Mouse (Mus musculus) neural tube, embryonic 15.5 days (tissue): ENCODE data around the gene Ptrhd1. TPM values are rescaled to one million over a fixed set of nuclear protein-coding genes. Genes with fewer than 3 reads are reported as not detected.

Source experiments
- ATAC-seq: fragments of 200-750 bp; cut with Nextera tagmentation; 2 replicates; pipeline ENCODE4 v1.8.0; 2017; ENCODE audit warnings: mild to moderate bottlenecking, moderate TSS enrichment, moderate library complexity; ENCODE audit not compliant: low FRiP score
- H3K27ac ChIP-seq: fragments of 300-500 bp; sonication (generic); replicated peaks from 2 replicates; pipeline ENCODE4 v1.5.1; 2015; ENCODE audit warnings: mild to moderate bottlenecking, inconsistent platforms
- H3K27me3 ChIP-seq: fragments of 300-500 bp; sonication (generic); replicated peaks from 2 replicates; pipeline ENCODE4 v1.6.1; 2015; ENCODE audit warnings: inconsistent platforms
- H3K36me3 ChIP-seq: fragments of 300-500 bp; sonication (generic); 2 replicates; pipeline ENCODE4 v1.6.1; 2015; ENCODE audit warnings: inconsistent platforms
- H3K4me1 ChIP-seq: fragments of 300-500 bp; sonication (generic); 2 replicates; pipeline ENCODE4 v1.6.1; 2015; ENCODE audit warnings: inconsistent platforms
- H3K4me2 ChIP-seq: fragments of 300-500 bp; sonication (generic); 2 replicates; pipeline ENCODE4 v1.6.1; 2015; ENCODE audit warnings: inconsistent platforms, mild to moderate bottlenecking, moderate library complexity
- H3K4me3 ChIP-seq: fragments of 300-500 bp; sonication (generic); replicated peaks from 2 replicates; pipeline ENCODE4 v1.5.1; 2015; ENCODE audit warnings: mild to moderate bottlenecking, inconsistent platforms
- H3K9ac ChIP-seq: fragments of 300-500 bp; sonication (generic); replicated peaks from 2 replicates; pipeline ENCODE4 v1.6.1; 2015; ENCODE audit warnings: mild to moderate bottlenecking, inconsistent platforms
- H3K9me3 ChIP-seq: fragments of 300-500 bp; sonication (generic); replicated peaks from 2 replicates; pipeline ENCODE4 v1.6.1; 2016; ENCODE audit warnings: inconsistent platforms
- WGBS: fragments of 180-500 bp; shearing (Covaris S2); methylation state at CpG from one replicate; pipeline ENCODE4 v1.1.7; 2015; ENCODE audit warnings: mixed read lengths; 5-methylcytosine and 5-hydroxymethylcytosine counted together
- polyA plus RNA-seq: library from polyadenylated mRNA; unstranded; fragments of >200 nt; fragmentation: Nextera tagmentation; extraction: Ambion mirVana; gene quantifications from 2 replicates; pipeline ENCODE4 v1.2.1, GENCODE M21; 2015

Gene Ptrhd1
- 6.2 and 6.7 TPM in 2 replicates for polyA plus RNA-seq

- no peaks in the 10 kb centered on the region for H3K27me3 ChIP-seq
- ATAC-seq, result peak; percentile 99
- WGBS, result under 1% methylated on average over 50 of the region's 50 CpGs
Observed at GRCm38 (mm10) chr12:4233572-4234508, at the start of gene Ptrhd1, which contains the start of gene Cenpo. Gene Ptrhd1, plus strand, starts transcription at chr12:4234027. Gene Cenpo, minus strand, starts transcription at chr12:4234294.

GRCm38 (mm10) chr12:4184648-4185047 is 49.2 kb upstream of the Ptrhd1 start:
- Histone ChIP-seq H3K27ac (no peak overlapping the region), H3K27me3 (no peaks in the 10 kb centered on the region), H3K4me1 (0 out of 2 replicates have a peak, but pooled peaks cover 4% of the 10 kb centered on the region), H3K9ac (no peak overlapping the region), H3K36me3 (no peaks in the 10 kb centered on the region), H3K4me2 (no peak overlapping the region), H3K4me3 (no peak overlapping the region), H3K9me3 (no peaks in the 10 kb centered on the region)
- 70% methylated on average over 2 of the region's 2 CpGs for WGBS
- ATAC-seq, result no peak

More at GRCm38 (mm10) chr12:4233572-4234508, at the start of gene Ptrhd1, which contains the start of gene Cenpo:
- H3K36me3 ChIP-seq, result peaks cover 7% of the 10 kb centered on the region
- H3K4me3 ChIP-seq, result peak within 1 kb of the TSS; percentile 76
- H3K9me3 ChIP-seq, result no peaks in the 10 kb centered on the region
- H3K27ac ChIP-seq, result peak within 1 kb of the TSS; percentile 100
- H3K4me1 ChIP-seq, result peaks cover 19% of the 10 kb centered on the region
- peak within 1 kb of the TSS; percentile 86 for H3K4me2 ChIP-seq
- H3K9ac ChIP-seq, result peak within 1 kb of the TSS; percentile 82

- 35% methylated on average over 14 of the region's 14 CpGs for WGBS
- Histone ChIP-seq H3K4me2 (no peak overlapping the region), H3K9me3 (no peaks in the 10 kb centered on the region), H3K4me3 (no peak overlapping the region), H3K4me1 (peaks cover 8% of the 10 kb centered on the region), H3K27ac (no peak overlapping the region; the same call in 1 of the 2 replicates), H3K9ac (no peak overlapping the region), H3K27me3 (no peaks in the 10 kb centered on the region), H3K36me3 (no peaks in the 10 kb centered on the region; the same call in 1 of the 2 replicates)
- peak; percentile 82 for ATAC-seq
Observed at GRCm38 (mm10) chr12:4188171-4189059, 45.4 kb upstream of the Ptrhd1 start.

- H3K9me3 ChIP-seq, result no peaks in the 10 kb centered on the region
- H3K4me3 ChIP-seq, result no peak overlapping the region
- H3K4me2 ChIP-seq, result no peak overlapping the region
- no peak for ATAC-seq
- no peaks in the 10 kb centered on the region for H3K27me3 ChIP-seq
- H3K4me1 ChIP-seq, result peaks cover 8% of the 10 kb centered on the region
- no peak overlapping the region for H3K9ac ChIP-seq
- no peak overlapping the region for H3K27ac ChIP-seq
- H3K36me3 ChIP-seq, result no peaks in the 10 kb centered on the region; the same call in 1 of the 2 replicates
- WGBS, result 40% methylated on average over 5 of the region's 5 CpGs
Observed at GRCm38 (mm10) chr12:4189060-4189447, 44.8 kb upstream of the Ptrhd1 start.

GRCm38 (mm10) chr12:4192514-4192913 is 41.3 kb upstream of the Ptrhd1 start:
- Histone ChIP-seq H3K4me3 (no peak overlapping the region), H3K27ac (no peak overlapping the region), H3K4me1 (peaks cover 8% of the 10 kb centered on the region), H3K9ac (no peak overlapping the region), H3K36me3 (no peaks in the 10 kb centered on the region; the same call in 1 of the 2 replicates), H3K4me2 (no peak overlapping the region), H3K27me3 (no peaks in the 10 kb centered on the region), H3K9me3 (no peaks in the 10 kb centered on the region)
- 64% methylated on average over 6 of the region's 6 CpGs for WGBS
- no peak for ATAC-seq

- WGBS, result 61% methylated on average over 10 of the region's 10 CpGs
- Histone ChIP-seq H3K4me3 (no peak overlapping the region), H3K4me2 (no peak overlapping the region), H3K4me1 (peaks cover 6% of the 10 kb centered on the region), H3K9ac (no peak overlapping the region), H3K27me3 (no peaks in the 10 kb centered on the region), H3K27ac (no peak overlapping the region), H3K36me3 (peaks cover 4% of the 10 kb centered on the region), H3K9me3 (no peaks in the 10 kb centered on the region)
- ATAC-seq, result no peak
Observed at GRCm38 (mm10) chr12:4193025-4193740, 40.6 kb upstream of the Ptrhd1 start.

- H3K4me2 ChIP-seq, result no peak overlapping the region
- no peak overlapping the region for H3K4me3 ChIP-seq
- H3K9ac ChIP-seq, result no peak overlapping the region
- peaks cover 4% of the 10 kb centered on the region for H3K4me1 ChIP-seq
- no peaks in the 10 kb centered on the region for H3K9me3 ChIP-seq
- peaks cover 15% of the 10 kb centered on the region for H3K36me3 ChIP-seq
- no peaks in the 10 kb centered on the region for H3K27me3 ChIP-seq
- WGBS, result 94% methylated on average over 14 of the region's 14 CpGs
- H3K27ac ChIP-seq, result no peak overlapping the region
- no peak for ATAC-seq
Observed at GRCm38 (mm10) chr12:4194643-4195042, 39.2 kb upstream of the Ptrhd1 start.

- no peak for ATAC-seq
- WGBS, result 95% methylated on average over 4 of the region's 4 CpGs
- H3K4me3 ChIP-seq, result no peak overlapping the region
- H3K4me1 ChIP-seq, result no peaks in the 10 kb centered on the region
- H3K27ac ChIP-seq, result no peak overlapping the region
- H3K9ac ChIP-seq, result no peak overlapping the region
- H3K36me3 ChIP-seq, result peaks cover 34% of the 10 kb centered on the region
- no peaks in the 10 kb centered on the region for H3K27me3 ChIP-seq
- no peaks in the 10 kb centered on the region for H3K9me3 ChIP-seq
- no peak overlapping the region for H3K4me2 ChIP-seq
Observed at GRCm38 (mm10) chr12:4198702-4199101, 35.1 kb upstream of the Ptrhd1 start.

GRCm38 (mm10) chr12:4199271-4199670 is 34.6 kb upstream of the Ptrhd1 start:
- H3K4me3 ChIP-seq, result no peak overlapping the region
- no peaks in the 10 kb centered on the region for H3K4me1 ChIP-seq
- H3K27ac ChIP-seq, result no peak overlapping the region
- H3K9me3 ChIP-seq, result no peaks in the 10 kb centered on the region
- no peaks in the 10 kb centered on the region for H3K27me3 ChIP-seq
- H3K4me2 ChIP-seq, result no peak overlapping the region
- ATAC-seq, result no peak
- H3K9ac ChIP-seq, result no peak overlapping the region
- WGBS, result 95% methylated on average over 11 of the region's 11 CpGs
- peaks cover 37% of the 10 kb centered on the region for H3K36me3 ChIP-seq

GRCm38 (mm10) chr12:4201454-4202200 is 32.2 kb upstream of the Ptrhd1 start:
- Histone ChIP-seq H3K9me3 (no peaks in the 10 kb centered on the region), H3K4me1 (no peaks in the 10 kb centered on the region), H3K27ac (no peak overlapping the region), H3K4me3 (no peak overlapping the region), H3K36me3 (peaks cover 56% of the 10 kb centered on the region), H3K27me3 (no peaks in the 10 kb centered on the region), H3K4me2 (no peak overlapping the region), H3K9ac (no peak overlapping the region)
- WGBS, result 90% methylated on average over 13 of the region's 13 CpGs
- no peak for ATAC-seq
